Mouse (Mus musculus): ENCODE data around the gene Deup1. TPM values are rescaled to one million over a fixed set of nuclear protein-coding genes. Genes with fewer than 3 reads are reported as not detected.
"Not testable (repeated sequence)": the region's sequence is repeated elsewhere in the genome, so short reads cannot be mapped to it uniquely, and the experiment has no call there.

Deup1 gene
- polyA plus RNA-seq, 1 experiment from 2014 or later, result 0.94 TPM

- no peak for ATAC-seq (replicated peaks; ENCODE audit: insufficient number of reproducible peaks, low FRiP score, low TSS enrichment, low read depth)
- Histone ChIP-seq H3K9ac (replicated peaks; ENCODE audit: low read length) (no peak overlapping the region), H3K27ac (replicated peaks; ENCODE audit: low read depth, low read length) (no peak overlapping the region), H3K36me3 (replicated peaks; ENCODE audit: control insufficient read depth, insufficient read depth, low read depth, low read length) (no peaks in the 10 kb centered on the region), H3K4me1 (ENCODE audit: control insufficient read depth, insufficient read depth, low read length) (no peaks in the 10 kb centered on the region), H3K9me3 (replicated peaks; ENCODE audit: control insufficient read depth, low read length) (no peaks in the 10 kb centered on the region), H3K4me3 (ENCODE audit: low read depth, low read length) (no peak overlapping the region), H3K27me3 (ENCODE audit: control insufficient read depth, insufficient read depth, low read length) (no peaks in the 10 kb centered on the region), H3K4me2 (ENCODE audit: low read depth, low read length) (no peak overlapping the region)
- WGBS, result 84% methylated on average over 8 of the region's 8 CpGs
- DNase-seq (ENCODE audit: low spot score), result no peak
Observed at GRCm38 (mm10) chr9:15553322-15553721, 74.4 kb downstream of the Deup1 start.

GRCm38 (mm10) chr9:15551933-15552851, 75.5 kb downstream of the Deup1 start:
- H3K27me3 ChIP-seq (ENCODE audit: control insufficient read depth, insufficient read depth, low read length), result no peaks in the 10 kb centered on the region
- ATAC-seq (replicated peaks; ENCODE audit: insufficient number of reproducible peaks, low FRiP score, low TSS enrichment, low read depth), result no peak
- H3K4me3 ChIP-seq (ENCODE audit: low read depth, low read length), result no peak overlapping the region

GRCm38 (mm10) chr9:15551073-15551472, 76.7 kb downstream of the Deup1 start:
- H3K27me3 ChIP-seq (ENCODE audit: control insufficient read depth, insufficient read depth, low read length); H3K9me3 ChIP-seq (replicated peaks; ENCODE audit: control insufficient read depth, low read length); H3K4me1 ChIP-seq (ENCODE audit: control insufficient read depth, insufficient read depth, low read length); DNase-seq (ENCODE audit: low spot score); H3K4me2 ChIP-seq (ENCODE audit: low read depth, low read length); H3K36me3 ChIP-seq (replicated peaks; ENCODE audit: control insufficient read depth, insufficient read depth, low read depth, low read length); H3K4me3 ChIP-seq (ENCODE audit: low read depth, low read length); H3K27ac ChIP-seq (replicated peaks; ENCODE audit: low read depth, low read length); ATAC-seq (replicated peaks; ENCODE audit: insufficient number of reproducible peaks, low FRiP score, low TSS enrichment, low read depth); H3K9ac ChIP-seq (replicated peaks; ENCODE audit: low read length): not testable (repeated sequence)
- 92% methylated on average over 6 of the region's 6 CpGs for WGBS

More at GRCm38 (mm10) chr9:15551933-15552851, 75.5 kb downstream of the Deup1 start:
- Histone ChIP-seq H3K27ac (replicated peaks; ENCODE audit: low read depth, low read length) (no peak overlapping the region), H3K4me2 (ENCODE audit: low read depth, low read length) (no peak overlapping the region), H3K36me3 (replicated peaks; ENCODE audit: control insufficient read depth, insufficient read depth, low read depth, low read length) (no peaks in the 10 kb centered on the region), H3K9me3 (replicated peaks; ENCODE audit: control insufficient read depth, low read length) (no peaks in the 10 kb centered on the region), H3K9ac (replicated peaks; ENCODE audit: low read length) (no peak overlapping the region), H3K4me1 (ENCODE audit: control insufficient read depth, insufficient read depth, low read length) (no peaks in the 10 kb centered on the region)
- DNase-seq (ENCODE audit: low spot score), result no peak
- 84% methylated on average over 15 of the region's 15 CpGs for WGBS

- DNase-seq (ENCODE audit: low spot score) (no peak), ATAC-seq (replicated peaks; ENCODE audit: insufficient number of reproducible peaks, low FRiP score, low TSS enrichment, low read depth) (no peak)
- H3K9ac ChIP-seq (replicated peaks; ENCODE audit: low read length), result no peak overlapping the region
- WGBS, result 85% methylated on average over 4 of the region's 4 CpGs
- no peaks in the 10 kb centered on the region for H3K36me3 ChIP-seq (replicated peaks; ENCODE audit: control insufficient read depth, insufficient read depth, low read depth, low read length)
- no peaks in the 10 kb centered on the region for H3K27me3 ChIP-seq (ENCODE audit: control insufficient read depth, insufficient read depth, low read length)
- H3K9me3 ChIP-seq (replicated peaks; ENCODE audit: control insufficient read depth, low read length), result no peaks in the 10 kb centered on the region
- H3K4me3 ChIP-seq (ENCODE audit: low read depth, low read length), result no peak overlapping the region
- H3K27ac ChIP-seq (replicated peaks; ENCODE audit: low read depth, low read length), result no peak overlapping the region
- H3K4me2 ChIP-seq (ENCODE audit: low read depth, low read length), result no peak overlapping the region
- no peaks in the 10 kb centered on the region for H3K4me1 ChIP-seq (ENCODE audit: control insufficient read depth, insufficient read depth, low read length)
Observed at GRCm38 (mm10) chr9:15550461-15550961, 77.2 kb downstream of the Deup1 start.

- Histone ChIP-seq H3K27me3 (ENCODE audit: control insufficient read depth, insufficient read depth, low read length) (no peaks in the 10 kb centered on the region), H3K9ac (replicated peaks; ENCODE audit: low read length) (no peak overlapping the region), H3K4me3 (ENCODE audit: low read depth, low read length) (no peak overlapping the region), H3K4me1 (ENCODE audit: control insufficient read depth, insufficient read depth, low read length) (no peaks in the 10 kb centered on the region), H3K4me2 (ENCODE audit: low read depth, low read length) (no peak overlapping the region), H3K27ac (replicated peaks; ENCODE audit: low read depth, low read length) (no peak overlapping the region), H3K36me3 (replicated peaks; ENCODE audit: control insufficient read depth, insufficient read depth, low read depth, low read length) (no peaks in the 10 kb centered on the region), H3K9me3 (replicated peaks; ENCODE audit: control insufficient read depth, low read length) (no peaks in the 10 kb centered on the region)
- 79% methylated on average over 5 of the region's 5 CpGs for WGBS
- DNase-seq (ENCODE audit: low spot score) (no peak), ATAC-seq (replicated peaks; ENCODE audit: insufficient number of reproducible peaks, low FRiP score, low TSS enrichment, low read depth) (no peak)
Observed at GRCm38 (mm10) chr9:15541735-15542354, 85.9 kb downstream of the Deup1 start.

- Histone ChIP-seq H3K27me3 (ENCODE audit: control insufficient read depth, insufficient read depth, low read length) (no peaks in the 10 kb centered on the region), H3K4me2 (ENCODE audit: low read depth, low read length) (no peak overlapping the region), H3K27ac (replicated peaks; ENCODE audit: low read depth, low read length) (no peak overlapping the region), H3K4me3 (ENCODE audit: low read depth, low read length) (no peak overlapping the region), H3K4me1 (ENCODE audit: control insufficient read depth, insufficient read depth, low read length) (no peaks in the 10 kb centered on the region; the same call in 1 of the 2 replicates), H3K9ac (replicated peaks; ENCODE audit: low read length) (no peak overlapping the region), H3K36me3 (replicated peaks; ENCODE audit: control insufficient read depth, insufficient read depth, low read depth, low read length) (no peaks in the 10 kb centered on the region), H3K9me3 (replicated peaks; ENCODE audit: control insufficient read depth, low read length) (no peaks in the 10 kb centered on the region)
- 90% methylated on average over 8 of the region's 8 CpGs for WGBS
- ATAC-seq (replicated peaks; ENCODE audit: insufficient number of reproducible peaks, low FRiP score, low TSS enrichment, low read depth), result no peak
- no peak for DNase-seq (ENCODE audit: low spot score)
Observed at GRCm38 (mm10) chr9:15538979-15539533, 88.7 kb downstream of the Deup1 start.

- Histone ChIP-seq H3K9ac (replicated peaks; ENCODE audit: low read length) (no peak overlapping the region), H3K4me1 (ENCODE audit: control insufficient read depth, insufficient read depth, low read length) (no peaks in the 10 kb centered on the region; the same call in 1 of the 2 replicates), H3K4me3 (ENCODE audit: low read depth, low read length) (no peak overlapping the region), H3K27me3 (ENCODE audit: control insufficient read depth, insufficient read depth, low read length) (no peaks in the 10 kb centered on the region), H3K27ac (replicated peaks; ENCODE audit: low read depth, low read length) (no peak overlapping the region), H3K9me3 (replicated peaks; ENCODE audit: control insufficient read depth, low read length) (no peaks in the 10 kb centered on the region), H3K36me3 (replicated peaks; ENCODE audit: control insufficient read depth, insufficient read depth, low read depth, low read length) (no peaks in the 10 kb centered on the region), H3K4me2 (ENCODE audit: low read depth, low read length) (no peak overlapping the region)
- DNase-seq (ENCODE audit: low spot score), result no peak
- no peak for ATAC-seq (replicated peaks; ENCODE audit: insufficient number of reproducible peaks, low FRiP score, low TSS enrichment, low read depth)
- 83% methylated on average over 3 of the region's 3 CpGs for WGBS
Observed at GRCm38 (mm10) chr9:15537455-15538048, 90.2 kb downstream of the Deup1 start.

Measured in embryonic facial prominence, embryonic 11.5 days (tissue).